Mouse (Mus musculus) 416B (cell line): ENCODE measurements around the gene Notch1.

Experiments
- DNase-seq: peaks from one replicate; pipeline ENCODE4 v3.0.0; 2011; ENCODE audit warnings: low read depth

Notch1 gene

GRCm38 (mm10) chr2:26446671-26447070, 69.8 kb downstream of the Notch1 start:
- DNase-seq: no peak

GRCm38 (mm10) chr2:26445666-26446445, 70.6 kb downstream of the Notch1 start:
- DNase-seq: peak; percentile 97

GRCm38 (mm10) chr2:26444946-26445665, 71.4 kb downstream of the Notch1 start, which contains the start of gene Sec16a:
Gene Sec16a (minus strand): TSS chr2:26445216.
- peak; percentile 100 for DNase-seq

GRCm38 (mm10) chr2:26444368-26444767, 72.1 kb downstream of the Notch1 start:
- DNase-seq: no peak

GRCm38 (mm10) chr2:26443876-26444275, 72.6 kb downstream of the Notch1 start:
- no peak for DNase-seq

- DNase-seq: no peak
Observed at GRCm38 (mm10) chr2:26442843-26443242, 73.6 kb downstream of the Notch1 start.

- no peak for DNase-seq
Observed at GRCm38 (mm10) chr2:26441688-26442087, 74.8 kb downstream of the Notch1 start.

- no peak for DNase-seq
Observed at GRCm38 (mm10) chr2:26441261-26441660, 75.2 kb downstream of the Notch1 start.

- DNase-seq: no peak
Observed at GRCm38 (mm10) chr2:26439671-26440070, 76.8 kb downstream of the Notch1 start.

- DNase-seq: no peak
Observed at GRCm38 (mm10) chr2:26438373-26438772, 78.1 kb downstream of the Notch1 start.

- DNase-seq: no peak
Observed at GRCm38 (mm10) chr2:26437221-26437620, 79.2 kb downstream of the Notch1 start.

GRCm38 (mm10) chr2:26434791-26435572, 81.5 kb downstream of the Notch1 start:
- no peak for DNase-seq

- no peak for DNase-seq
Observed at GRCm38 (mm10) chr2:26429851-26430250, 86.6 kb downstream of the Notch1 start.

- DNase-seq: no peak
Observed at GRCm38 (mm10) chr2:26424541-26424940, 91.9 kb downstream of the Notch1 start.

- no peak for DNase-seq
Observed at GRCm38 (mm10) chr2:26423086-26423485, 93.4 kb downstream of the Notch1 start.

GRCm38 (mm10) chr2:26421969-26422368, 94.5 kb downstream of the Notch1 start:
- DNase-seq: no peak

- DNase-seq: no peak
Observed at GRCm38 (mm10) chr2:26418120-26418519, 98.3 kb downstream of the Notch1 start.

GRCm38 (mm10) chr2:26417066-26417465, 99.4 kb downstream of the Notch1 start:
- DNase-seq: no peak

GRCm38 (mm10) chr2:26410931-26411411, 105.5 kb downstream of the Notch1 start:
- no peak for DNase-seq

GRCm38 (mm10) chr2:26410091-26410490, 106.4 kb downstream of the Notch1 start:
- peak; percentile 47 for DNase-seq

GRCm38 (mm10) chr2:26409362-26409761, 107.1 kb downstream of the Notch1 start:
- no peak for DNase-seq
